Mouse (Mus musculus): Measurements from ENCODE around the gene Olfr593. TPM values are rescaled to one million over a fixed set of nuclear protein-coding genes. Genes with fewer than 3 reads are reported as not detected.

The Olfr593 gene
- not detected for polyA plus RNA-seq (2015; fragmentation: Illumina TruSeq; extraction: RNeasy Lipid Tissue Mini Kit (QIAGEN cat#74804); ENCODE audit: low read depth, low replicate concordance)

DNA sequence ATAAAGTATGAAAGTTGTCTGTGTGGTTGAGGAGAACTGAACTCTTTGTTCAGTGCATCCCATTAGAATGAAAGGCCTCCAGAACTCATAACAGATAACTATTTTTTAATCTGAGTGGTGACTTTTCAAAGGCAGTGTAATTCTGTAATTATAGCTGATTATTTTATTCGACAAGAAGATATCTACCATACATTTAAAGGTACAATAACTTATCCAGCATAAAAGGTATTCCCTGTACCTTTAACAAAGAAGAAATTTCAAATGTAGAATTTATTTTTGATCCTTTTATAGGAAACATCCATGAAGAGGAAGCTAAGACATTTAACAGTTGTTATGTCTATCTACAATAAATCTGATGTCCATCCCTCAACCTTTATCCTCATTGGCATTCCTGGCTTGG, at the start of gene Olfr593:
Gene Olfr593, plus strand, starts transcription at position 301 of the 400 bp plus-strand sequence.

GRCm38 (mm10) chr7:103178240-103178639, 33.4 kb upstream of the Olfr593 start, which contains the start of gene Olfr591:
Gene Olfr591 (minus strand): TSS chr7:103178340.

GRCm38 (mm10) chr7:103184503-103184902, 27.2 kb upstream of the Olfr593 start, which contains the start of gene Olfr592:
Gene Olfr592 (plus strand): TSS chr7:103184803.

GRCm38 (mm10) chr7:103216696-103217095, 5.0 kb downstream of the Olfr593 start, which contains the start of gene Olfr594:
Gene Olfr594 (plus strand): TSS chr7:103216996.

DNA sequence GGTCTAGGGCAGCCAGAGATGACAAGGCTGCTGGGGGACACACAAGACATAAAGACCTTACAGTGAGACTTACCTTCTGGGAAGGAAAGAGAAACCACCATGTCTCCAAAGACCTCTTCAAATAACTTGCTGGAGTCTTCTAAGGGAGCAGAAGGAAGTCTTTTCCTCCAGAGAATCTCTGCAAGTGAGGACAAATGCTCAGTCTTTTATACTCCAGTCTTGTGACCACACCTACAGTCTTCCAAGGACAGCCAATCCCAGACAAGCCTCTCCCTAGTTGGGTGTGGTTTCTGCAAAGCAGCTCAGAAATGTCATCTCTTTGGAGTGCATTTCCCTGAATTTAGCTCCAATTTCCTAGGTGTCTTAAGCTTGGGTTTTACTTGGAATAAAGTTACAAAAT, 40.7 kb downstream of the Olfr593 start, which contains the start of gene Usp17ld:
Gene Usp17ld, minus strand, starts transcription at position 101 of the 400 bp plus-strand sequence.

Other genes starting within 250 kb of the Olfr593 start
- not detected for gene Olfr576, start 249.2 kb upstream of the Olfr593 start, polyA plus RNA-seq (2015; fragmentation: Illumina TruSeq; extraction: RNeasy Lipid Tissue Mini Kit (QIAGEN cat#74804); ENCODE audit: low read depth, low replicate concordance)
- gene Olfr577, start 235.9 kb upstream of the Olfr593 start, polyA plus RNA-seq (2015; fragmentation: Illumina TruSeq; extraction: RNeasy Lipid Tissue Mini Kit (QIAGEN cat#74804); ENCODE audit: low read depth, low replicate concordance), result not detected
- gene Olfr578, start 222.5 kb upstream of the Olfr593 start, polyA plus RNA-seq (2015; fragmentation: Illumina TruSeq; extraction: RNeasy Lipid Tissue Mini Kit (QIAGEN cat#74804); ENCODE audit: low read depth, low replicate concordance), result not detected
- not detected for gene Olfr582, start 173.8 kb upstream of the Olfr593 start, polyA plus RNA-seq (2015; fragmentation: Illumina TruSeq; extraction: RNeasy Lipid Tissue Mini Kit (QIAGEN cat#74804); ENCODE audit: low read depth, low replicate concordance)
- gene Olfr583, start 160.6 kb upstream of the Olfr593 start, polyA plus RNA-seq (2015; fragmentation: Illumina TruSeq; extraction: RNeasy Lipid Tissue Mini Kit (QIAGEN cat#74804); ENCODE audit: low read depth, low replicate concordance), result not detected
- gene Olfr584, start 130.0 kb upstream of the Olfr593 start, polyA plus RNA-seq (2015; fragmentation: Illumina TruSeq; extraction: RNeasy Lipid Tissue Mini Kit (QIAGEN cat#74804); ENCODE audit: low read depth, low replicate concordance), result not detected
- not detected for gene Olfr585, start 114.1 kb upstream of the Olfr593 start, polyA plus RNA-seq (2015; fragmentation: Illumina TruSeq; extraction: RNeasy Lipid Tissue Mini Kit (QIAGEN cat#74804); ENCODE audit: low read depth, low replicate concordance)
- not detected for gene Olfr586, start 86.2 kb upstream of the Olfr593 start, polyA plus RNA-seq (2015; fragmentation: Illumina TruSeq; extraction: RNeasy Lipid Tissue Mini Kit (QIAGEN cat#74804); ENCODE audit: low read depth, low replicate concordance)
- gene Olfr588-ps1, start 71.0 kb upstream of the Olfr593 start, polyA plus RNA-seq (2015; fragmentation: Illumina TruSeq; extraction: RNeasy Lipid Tissue Mini Kit (QIAGEN cat#74804); ENCODE audit: low read depth, low replicate concordance), result not detected
- gene Olfr589, start 55.5 kb upstream of the Olfr593 start, polyA plus RNA-seq (2015; fragmentation: Illumina TruSeq; extraction: RNeasy Lipid Tissue Mini Kit (QIAGEN cat#74804); ENCODE audit: low read depth, low replicate concordance), result not detected
- gene Olfr591, start 33.5 kb upstream of the Olfr593 start, polyA plus RNA-seq (2015; fragmentation: Illumina TruSeq; extraction: RNeasy Lipid Tissue Mini Kit (QIAGEN cat#74804); ENCODE audit: low read depth, low replicate concordance), result not detected
- not detected for gene Olfr592, start 27.1 kb upstream of the Olfr593 start, polyA plus RNA-seq (2015; fragmentation: Illumina TruSeq; extraction: RNeasy Lipid Tissue Mini Kit (QIAGEN cat#74804); ENCODE audit: low read depth, low replicate concordance)
- gene Olfr594, start 5.1 kb downstream of the Olfr593 start, polyA plus RNA-seq (2015; fragmentation: Illumina TruSeq; extraction: RNeasy Lipid Tissue Mini Kit (QIAGEN cat#74804); ENCODE audit: low read depth, low replicate concordance), result not detected
- gene Usp17ld, start 40.6 kb downstream of the Olfr593 start, polyA plus RNA-seq (2015; fragmentation: Illumina TruSeq; extraction: RNeasy Lipid Tissue Mini Kit (QIAGEN cat#74804); ENCODE audit: low read depth, low replicate concordance), result not detected
- not detected for gene Olfr596, start 93.8 kb downstream of the Olfr593 start, polyA plus RNA-seq (2015; fragmentation: Illumina TruSeq; extraction: RNeasy Lipid Tissue Mini Kit (QIAGEN cat#74804); ENCODE audit: low read depth, low replicate concordance)
- not detected for gene Olfr597, start 104.5 kb downstream of the Olfr593 start, polyA plus RNA-seq (2015; fragmentation: Illumina TruSeq; extraction: RNeasy Lipid Tissue Mini Kit (QIAGEN cat#74804); ENCODE audit: low read depth, low replicate concordance)
- not detected for gene Olfr598, start 111.7 kb downstream of the Olfr593 start, polyA plus RNA-seq (2015; fragmentation: Illumina TruSeq; extraction: RNeasy Lipid Tissue Mini Kit (QIAGEN cat#74804); ENCODE audit: low read depth, low replicate concordance)
- not detected for gene Olfr599, start 124.1 kb downstream of the Olfr593 start, polyA plus RNA-seq (2015; fragmentation: Illumina TruSeq; extraction: RNeasy Lipid Tissue Mini Kit (QIAGEN cat#74804); ENCODE audit: low read depth, low replicate concordance)
- gene Olfr600, start 137.8 kb downstream of the Olfr593 start, polyA plus RNA-seq (2015; fragmentation: Illumina TruSeq; extraction: RNeasy Lipid Tissue Mini Kit (QIAGEN cat#74804); ENCODE audit: low read depth, low replicate concordance), result not detected
- not detected for gene Olfr601, start 150.8 kb downstream of the Olfr593 start, polyA plus RNA-seq (2015; fragmentation: Illumina TruSeq; extraction: RNeasy Lipid Tissue Mini Kit (QIAGEN cat#74804); ENCODE audit: low read depth, low replicate concordance)
- gene Olfr603, start 174.3 kb downstream of the Olfr593 start, polyA plus RNA-seq (2015; fragmentation: Illumina TruSeq; extraction: RNeasy Lipid Tissue Mini Kit (QIAGEN cat#74804); ENCODE audit: low read depth, low replicate concordance), result not detected
- gene Usp17lc, start 203.2 kb downstream of the Olfr593 start, polyA plus RNA-seq (2015; fragmentation: Illumina TruSeq; extraction: RNeasy Lipid Tissue Mini Kit (QIAGEN cat#74804); ENCODE audit: low read depth, low replicate concordance), result not detected
- gene Olfr605, start 233.6 kb downstream of the Olfr593 start, polyA plus RNA-seq (2015; fragmentation: Illumina TruSeq; extraction: RNeasy Lipid Tissue Mini Kit (QIAGEN cat#74804); ENCODE audit: low read depth, low replicate concordance), result not detected
- gene Olfr606, start 237.2 kb downstream of the Olfr593 start, polyA plus RNA-seq (2015; fragmentation: Illumina TruSeq; extraction: RNeasy Lipid Tissue Mini Kit (QIAGEN cat#74804); ENCODE audit: low read depth, low replicate concordance), result not detected

All from brain, adult 10 weeks (tissue).